Mouse (Mus musculus) lung, postnatal 0 days (tissue): ENCODE results near the gene Mrps35.

Source experiments
- CTCF ChIP-seq: IDR thresholded peaks from 2 replicates; pipeline ENCODE4 v1.5.1; 2016; ENCODE audit warnings: antibody characterized with exemption, mild to moderate bottlenecking
- EP300 ChIP-seq: IDR thresholded peaks from 2 replicates; pipeline ENCODE4 v1.6.1; 2016; ENCODE audit warnings: antibody characterized with exemption, mild to moderate bottlenecking, control low read depth

DNA sequence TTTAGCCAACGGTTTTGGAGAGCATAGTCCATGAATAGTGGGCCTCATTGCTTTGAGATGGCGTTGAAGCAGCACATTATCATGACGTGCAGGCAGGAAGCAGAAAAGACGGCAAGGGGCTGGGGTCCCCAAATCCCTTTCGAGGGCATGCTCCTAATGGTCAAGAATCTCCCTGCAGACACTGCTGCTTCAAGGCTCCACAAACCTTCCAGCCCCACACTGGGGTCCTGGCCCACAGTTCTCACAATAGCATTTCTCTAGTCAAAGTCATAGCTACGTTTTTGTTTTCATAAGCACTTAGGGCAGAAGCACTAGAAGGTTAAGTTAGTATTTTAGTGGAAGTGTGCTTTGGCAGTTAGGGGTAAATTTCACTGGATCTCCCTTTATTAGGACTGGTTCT lies 46.7 kb upstream of the Mrps35 start:
- no peak for TF ChIP-seq CTCF
- TF ChIP-seq EP300 = no peak
